Mouse (Mus musculus) heart, adult 10 weeks (tissue): ENCODE results near the gene Olfr1095. TPM values are rescaled to one million over a fixed set of nuclear protein-coding genes. Genes with fewer than 3 reads are reported as not detected.

ENCODE experiments used
- polyA plus RNA-seq: library from polyadenylated mRNA; stranded (reverse); fragments of 350-450 nt; fragmentation: Illumina TruSeq; extraction: RNeasy Lipid Tissue Mini Kit (QIAGEN cat#74804); gene quantifications from one replicate; pipeline ENCODE4 v1.2.3, GENCODE M21; 2014; ENCODE audit warnings: low read depth, low replicate concordance

The Olfr1095 gene
- polyA plus RNA-seq: not detected

DNA sequence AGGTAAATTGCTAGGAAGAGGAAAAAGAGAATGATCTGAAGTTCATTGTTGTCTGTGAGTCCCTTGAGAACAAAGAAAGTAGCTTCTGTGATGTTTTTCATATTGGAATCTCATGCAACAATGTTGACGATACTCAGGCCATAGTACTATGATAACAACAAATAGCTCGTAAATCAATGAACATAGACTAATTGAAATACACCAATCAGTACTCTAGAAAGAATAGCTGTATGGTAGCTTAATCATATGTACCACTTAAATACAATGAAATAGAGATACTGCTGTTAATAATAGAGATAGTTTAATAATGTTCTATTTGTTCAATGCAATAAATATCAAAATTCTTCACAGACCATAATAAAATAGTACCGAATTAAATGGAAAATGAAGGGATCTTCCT lies at the start of gene Olfr1095:
TSS of gene Olfr1095 (minus strand) at position 101 of the 400 bp plus-strand sequence.

DNA sequence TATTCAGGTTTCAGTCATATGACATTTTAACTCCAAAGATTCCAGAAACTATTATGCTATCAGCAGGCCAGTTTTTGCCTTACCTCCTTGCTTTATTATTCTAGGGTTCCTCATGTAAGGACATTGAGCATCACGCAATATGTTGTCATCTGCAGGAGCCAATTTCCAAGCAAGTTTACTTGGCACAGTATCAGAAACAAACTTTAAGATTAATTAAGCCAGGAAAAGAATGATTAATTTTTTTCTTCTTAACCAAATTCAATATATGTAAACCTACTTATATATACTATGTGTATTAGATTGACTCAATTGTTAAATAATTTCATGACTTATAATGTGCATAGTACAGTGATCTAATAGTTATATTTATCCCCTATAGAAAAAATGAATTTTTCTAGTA lies 40.6 kb upstream of the Olfr1095 start, which contains the start of gene Olfr1097:
TSS of gene Olfr1097 (minus strand) at position 101 of the 400 bp plus-strand sequence.

DNA sequence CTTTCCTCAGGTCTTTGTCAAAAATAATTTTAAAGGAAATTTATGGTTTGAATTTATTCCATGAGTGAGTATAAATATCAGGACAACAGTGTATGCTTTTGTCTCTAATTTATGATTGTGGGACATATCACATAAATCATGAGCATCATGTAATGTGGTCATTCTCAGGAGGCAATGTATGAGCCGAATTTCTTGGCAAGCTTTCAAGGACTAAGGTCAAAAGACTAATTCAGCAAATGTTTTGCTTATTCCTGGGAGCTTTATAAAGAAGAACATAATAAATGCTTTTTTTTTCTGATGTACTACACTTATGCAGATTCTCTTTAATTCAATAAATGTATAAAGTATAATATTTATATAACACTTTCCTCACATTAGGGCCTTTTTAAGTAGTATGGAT lies 23.2 kb upstream of the Olfr1095 start, which contains the start of gene Gm13723:
TSS of gene Gm13723 (minus strand) at position 101 of the 400 bp plus-strand sequence.

DNA sequence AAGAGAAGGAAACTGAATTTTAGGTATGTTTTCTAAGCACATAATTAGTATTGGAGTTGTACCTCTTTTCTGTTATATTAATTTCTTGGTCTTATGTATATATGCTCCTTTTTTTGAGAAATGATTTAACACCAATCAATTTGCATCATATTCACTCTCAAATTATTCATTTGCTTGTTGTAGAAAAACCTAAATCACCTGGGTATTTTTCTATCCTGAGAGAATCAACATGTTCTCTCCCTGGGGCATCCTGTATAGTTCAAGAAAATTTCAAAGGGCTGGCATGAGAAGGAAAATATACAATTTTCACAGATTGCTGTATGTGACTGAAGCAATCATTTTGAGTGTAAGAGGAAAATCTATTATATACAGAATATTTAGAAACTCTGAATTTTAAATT lies 27.1 kb downstream of the Olfr1095 start, which contains the start of gene Olfr1094:
TSS of gene Olfr1094 (plus strand) at position 301 of the 400 bp plus-strand sequence.

DNA sequence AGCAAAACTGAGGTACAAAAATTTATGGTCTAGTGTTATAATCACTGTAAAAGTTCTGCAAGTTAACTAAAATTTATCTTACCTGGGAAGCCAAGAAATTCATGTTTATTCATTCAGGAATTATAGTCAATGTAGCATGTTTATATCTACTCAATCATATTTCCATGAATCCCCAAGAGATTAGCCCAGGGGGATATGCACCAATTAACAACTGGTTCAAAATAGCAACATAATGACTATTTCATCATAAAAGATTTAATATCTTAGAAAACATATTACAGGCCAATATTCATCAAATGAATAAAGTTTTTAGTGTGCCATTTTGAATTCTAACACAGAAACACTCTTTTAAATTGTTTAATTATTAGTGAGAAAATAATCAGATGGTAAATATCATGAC lies 41.6 kb downstream of the Olfr1095 start, which contains the start of gene Olfr141:
TSS of gene Olfr141 (minus strand) at position 101 of the 400 bp plus-strand sequence.

Other genes starting within 250 kb of the Olfr1095 start
- not detected for gene Olfr1084, start 212.0 kb downstream of the Olfr1095 start, polyA plus RNA-seq
- not detected for gene Olfr1085, start 189.7 kb downstream of the Olfr1095 start, polyA plus RNA-seq
- gene Olfr1086, start 171.6 kb downstream of the Olfr1095 start, polyA plus RNA-seq: not detected
- gene Olfr1087, start 153.3 kb downstream of the Olfr1095 start, polyA plus RNA-seq: not detected
- not detected for gene Olfr1089, start 118.0 kb downstream of the Olfr1095 start, polyA plus RNA-seq
- not detected for gene Olfr1090, start 92.7 kb downstream of the Olfr1095 start, polyA plus RNA-seq
- not detected for gene Olfr1093, start 69.2 kb downstream of the Olfr1095 start, polyA plus RNA-seq
- gene Olfr141, start 41.7 kb downstream of the Olfr1095 start, polyA plus RNA-seq: not detected
- gene Olfr1094, start 27.0 kb downstream of the Olfr1095 start, polyA plus RNA-seq: not detected
- gene Gm13723, start 23.1 kb upstream of the Olfr1095 start, polyA plus RNA-seq: not detected
- gene Olfr1097, start 40.5 kb upstream of the Olfr1095 start, polyA plus RNA-seq: not detected
- gene Olfr1098, start 72.8 kb upstream of the Olfr1095 start, polyA plus RNA-seq: not detected
- not detected for gene Olfr1099, start 109.0 kb upstream of the Olfr1095 start, polyA plus RNA-seq
- not detected for gene Olfr1100, start 128.3 kb upstream of the Olfr1095 start, polyA plus RNA-seq
- not detected for gene Olfr1101, start 139.5 kb upstream of the Olfr1095 start, polyA plus RNA-seq
- not detected for gene Olfr1102, start 146.7 kb upstream of the Olfr1095 start, polyA plus RNA-seq
- gene Olfr1104, start 175.4 kb upstream of the Olfr1095 start, polyA plus RNA-seq: not detected
- not detected for gene Olfr1105, start 184.8 kb upstream of the Olfr1095 start, polyA plus RNA-seq
- not detected for gene Olfr1106, start 200.6 kb upstream of the Olfr1095 start, polyA plus RNA-seq
- gene Olfr1107, start 224.1 kb upstream of the Olfr1095 start, polyA plus RNA-seq: not detected
- not detected for gene Olfr1109, start 244.3 kb upstream of the Olfr1095 start, polyA plus RNA-seq